Mouse (Mus musculus) bone marrow macrophage, adult 2 months (primary cell): ENCODE results near the gene Gja5.

Experiments used
- CTCF ChIP-seq: IDR thresholded peaks from 2 replicates; pipeline ENCODE4 v1.5.1; 2012; ENCODE audit warnings: low read depth, mild to moderate bottlenecking, low read length, moderate library complexity
- POLR2A ChIP-seq: IDR thresholded peaks from 2 replicates; pipeline ENCODE4 v1.6.1; 2012; ENCODE audit warnings: mild to moderate bottlenecking, low read depth, low read length, borderline replicate concordance

DNA sequence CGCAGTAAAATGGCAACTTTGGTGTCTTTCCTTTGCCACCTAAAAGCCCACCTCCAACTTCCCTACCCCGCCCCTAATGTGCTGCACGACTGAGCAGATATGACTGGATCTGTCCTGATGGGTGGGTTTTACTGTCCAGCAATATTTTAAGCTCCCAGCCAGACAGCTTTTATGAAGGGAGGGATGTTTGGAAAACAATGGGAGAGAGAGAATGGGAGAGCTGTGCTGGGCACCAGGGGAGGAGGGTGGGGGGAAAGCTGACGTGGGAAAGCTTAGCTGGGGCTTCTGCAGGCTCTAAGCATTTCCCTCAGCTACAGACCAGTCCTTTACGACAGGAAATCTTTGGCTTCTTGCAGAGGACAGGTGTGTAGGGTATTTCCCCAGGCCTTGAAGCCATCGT, 21.4 kb downstream of the Gja5 start, which contains the start of gene Gja8:
- TF ChIP-seq CTCF = no peak
- no peak for TF ChIP-seq POLR2A
